Mouse (Mus musculus): ENCODE data around the gene Mcat. TPM values are rescaled to one million over a fixed set of nuclear protein-coding genes. Genes with fewer than 3 reads are reported as not detected.

Gene Mcat
- polyA plus RNA-seq, 1 experiment from 2014 or later: 33.4 TPM

GRCm38 (mm10) chr15:83553831-83554230, 9.8 kb downstream of the Mcat start:
- Histone ChIP-seq H3K27me3 (ENCODE audit: control insufficient read depth, insufficient read depth, low read length) (no peaks in the 10 kb centered on the region), H3K36me3 (ENCODE audit: control insufficient read depth, insufficient read depth, low read length) (peaks cover 37% of the 10 kb centered on the region), H3K9ac (ENCODE audit: low read length) (no peak overlapping the region), H3K4me1 (ENCODE audit: control insufficient read depth in 2 of 2, insufficient read depth in 2 of 2, low read length in 2 of 2) (peaks cover 0 to 6% of the 10 kb centered on the region in 2 experiments; a peak in 1 of 4 replicates), H3K27ac (replicated peaks in 1 of 2; ENCODE audit: control insufficient read depth in 1 of 2, insufficient read depth in 1 of 2, low read depth in 2 of 2, low read length in 2 of 2) (no peak overlapping the region), H3K9me3 (ENCODE audit: control insufficient read depth, low read length) (no peaks in the 10 kb centered on the region), H3K4me3 (ENCODE audit: control insufficient read depth in 1 of 2, insufficient read depth in 1 of 2, low read depth in 1 of 2, low read length in 2 of 2) (no peak overlapping the region), H3K4me2 (ENCODE audit: low read length) (no peak overlapping the region)
- no peak for ATAC-seq (ENCODE audit: insufficient number of reproducible peaks, insufficient read depth, low FRiP score, low read depth)

- H3K27ac ChIP-seq (replicated peaks in 1 of 2; ENCODE audit: control insufficient read depth in 1 of 2, insufficient read depth in 1 of 2, low read depth in 2 of 2, low read length in 2 of 2): no peak overlapping the region
- peaks cover 74% of the 10 kb centered on the region for H3K36me3 ChIP-seq (ENCODE audit: control insufficient read depth, insufficient read depth, low read length)
- 80% methylated on average over 2 of the region's 2 CpGs for WGBS
Observed at GRCm38 (mm10) chr15:83550137-83550536, 13.4 kb downstream of the Mcat start.

GRCm38 (mm10) chr15:83547144-83547543, 16.4 kb downstream of the Mcat start:
- H3K36me3 ChIP-seq (ENCODE audit: control insufficient read depth, insufficient read depth, low read length): peaks cover 100% of the 10 kb centered on the region
- H3K9ac ChIP-seq (ENCODE audit: low read length): no peak overlapping the region
- H3K4me1 ChIP-seq (ENCODE audit: control insufficient read depth in 2 of 2, insufficient read depth in 2 of 2, low read length in 2 of 2): no peaks in the 10 kb centered on the region
- no peak overlapping the region for H3K4me3 ChIP-seq (ENCODE audit: control insufficient read depth in 1 of 2, insufficient read depth in 1 of 2, low read depth in 1 of 2, low read length in 2 of 2)
- no peak overlapping the region for H3K27ac ChIP-seq (replicated peaks in 1 of 2; ENCODE audit: control insufficient read depth in 1 of 2, insufficient read depth in 1 of 2, low read depth in 2 of 2, low read length in 2 of 2)
- no peaks in the 10 kb centered on the region for H3K9me3 ChIP-seq (ENCODE audit: control insufficient read depth, low read length)
- no peak overlapping the region for H3K4me2 ChIP-seq (ENCODE audit: low read length)
- ATAC-seq (ENCODE audit: insufficient number of reproducible peaks, insufficient read depth, low FRiP score, low read depth): no peak
- WGBS: 85% methylated on average over 8 of the region's 8 CpGs
- no peaks in the 10 kb centered on the region for H3K27me3 ChIP-seq (ENCODE audit: control insufficient read depth, insufficient read depth, low read length)

More at GRCm38 (mm10) chr15:83550137-83550536, 13.4 kb downstream of the Mcat start:
- H3K4me3 ChIP-seq (ENCODE audit: control insufficient read depth in 1 of 2, insufficient read depth in 1 of 2, low read depth in 1 of 2, low read length in 2 of 2): no peak overlapping the region
- no peak overlapping the region for H3K4me2 ChIP-seq (ENCODE audit: low read length)
- peaks cover 0 to 6% of the 10 kb centered on the region in 2 experiments; a peak in 1 of 4 replicates for H3K4me1 ChIP-seq (ENCODE audit: control insufficient read depth in 2 of 2, insufficient read depth in 2 of 2, low read length in 2 of 2)
- H3K9me3 ChIP-seq (ENCODE audit: control insufficient read depth, low read length): no peaks in the 10 kb centered on the region
- no peak overlapping the region for H3K9ac ChIP-seq (ENCODE audit: low read length)
- no peaks in the 10 kb centered on the region for H3K27me3 ChIP-seq (ENCODE audit: control insufficient read depth, insufficient read depth, low read length)
- no peak for ATAC-seq (ENCODE audit: insufficient number of reproducible peaks, insufficient read depth, low FRiP score, low read depth)

GRCm38 (mm10) chr15:83546029-83546428, 17.6 kb downstream of the Mcat start:
- ATAC-seq (ENCODE audit: insufficient number of reproducible peaks, insufficient read depth, low FRiP score, low read depth): no peak; the same call in 1 of the 2 replicates
- Histone ChIP-seq H3K4me1 (ENCODE audit: control insufficient read depth in 2 of 2, insufficient read depth in 2 of 2, low read length in 2 of 2) (peaks cover 4 to 7% of the 10 kb centered on the region in 2 experiments; a peak in 3 of 4 replicates), H3K27ac (replicated peaks in 1 of 2; ENCODE audit: control insufficient read depth in 1 of 2, insufficient read depth in 1 of 2, low read depth in 2 of 2, low read length in 2 of 2) (no peak overlapping the region), H3K27me3 (ENCODE audit: control insufficient read depth, insufficient read depth, low read length) (no peaks in the 10 kb centered on the region), H3K9ac (ENCODE audit: low read length) (no peak overlapping the region), H3K36me3 (ENCODE audit: control insufficient read depth, insufficient read depth, low read length) (peaks cover 99% of the 10 kb centered on the region), H3K9me3 (ENCODE audit: control insufficient read depth, low read length) (no peaks in the 10 kb centered on the region), H3K4me2 (ENCODE audit: low read length) (no peak overlapping the region), H3K4me3 (ENCODE audit: control insufficient read depth in 1 of 2, insufficient read depth in 1 of 2, low read depth in 1 of 2, low read length in 2 of 2) (no peak overlapping the region)
- WGBS: 85% methylated on average over 7 of the region's 7 CpGs

GRCm38 (mm10) chr15:83541647-83542287, 21.8 kb downstream of the Mcat start:
- H3K9ac ChIP-seq (ENCODE audit: low read length): no peak overlapping the region; the same call in 1 of the 2 replicates
- peaks cover 26% of the 10 kb centered on the region in 2 experiments for H3K4me1 ChIP-seq (ENCODE audit: control insufficient read depth in 2 of 2, insufficient read depth in 2 of 2, low read length in 2 of 2)
- WGBS: 77% methylated on average over 9 of the region's 9 CpGs
- no peak overlapping the region for H3K4me3 ChIP-seq (ENCODE audit: control insufficient read depth in 1 of 2, insufficient read depth in 1 of 2, low read depth in 1 of 2, low read length in 2 of 2)
- no peaks in the 10 kb centered on the region for H3K9me3 ChIP-seq (ENCODE audit: control insufficient read depth, low read length)
- H3K27me3 ChIP-seq (ENCODE audit: control insufficient read depth, insufficient read depth, low read length): no peaks in the 10 kb centered on the region
- no peak overlapping the region for H3K4me2 ChIP-seq (ENCODE audit: low read length)
- H3K27ac ChIP-seq (replicated peaks in 1 of 2; ENCODE audit: control insufficient read depth in 1 of 2, insufficient read depth in 1 of 2, low read depth in 2 of 2, low read length in 2 of 2): 0 out of 4 replicates have a peak overlapping the region, but pooled peaks of 1 of the 2 experiments have one; percentile 14
- H3K36me3 ChIP-seq (ENCODE audit: control insufficient read depth, insufficient read depth, low read length): peaks cover 67% of the 10 kb centered on the region
- no peak for ATAC-seq (ENCODE audit: insufficient number of reproducible peaks, insufficient read depth, low FRiP score, low read depth)

- Histone ChIP-seq H3K36me3 (ENCODE audit: control insufficient read depth, insufficient read depth, low read length) (peaks cover 48% of the 10 kb centered on the region), H3K27me3 (ENCODE audit: control insufficient read depth, insufficient read depth, low read length) (no peaks in the 10 kb centered on the region), H3K4me2 (ENCODE audit: low read length) (peak overlapping the region; percentile 31), H3K9me3 (ENCODE audit: control insufficient read depth, low read length) (no peaks in the 10 kb centered on the region), H3K9ac (ENCODE audit: low read length) (peak overlapping the region; percentile 34; the same call in 1 of the 2 replicates), H3K4me3 (ENCODE audit: control insufficient read depth in 1 of 2, insufficient read depth in 1 of 2, low read depth in 1 of 2, low read length in 2 of 2) (no peak overlapping the region), H3K4me1 (ENCODE audit: control insufficient read depth in 2 of 2, insufficient read depth in 2 of 2, low read length in 2 of 2) (peaks cover 40 to 41% of the 10 kb centered on the region in 2 experiments), H3K27ac (replicated peaks in 1 of 2; ENCODE audit: control insufficient read depth in 1 of 2, insufficient read depth in 1 of 2, low read depth in 2 of 2, low read length in 2 of 2) (peak overlapping the region; percentile 66 to 91)
- WGBS: 20% methylated on average over 4 of the region's 4 CpGs
- peak; percentile 45 for ATAC-seq (ENCODE audit: insufficient number of reproducible peaks, insufficient read depth, low FRiP score, low read depth)
Observed at GRCm38 (mm10) chr15:83539905-83540304, 23.7 kb downstream of the Mcat start.

- Histone ChIP-seq H3K4me3 (ENCODE audit: control insufficient read depth in 1 of 2, insufficient read depth in 1 of 2, low read depth in 1 of 2, low read length in 2 of 2) (no peak overlapping the region), H3K27me3 (ENCODE audit: control insufficient read depth, insufficient read depth, low read length) (no peaks in the 10 kb centered on the region), H3K9ac (ENCODE audit: low read length) (no peak overlapping the region), H3K36me3 (ENCODE audit: control insufficient read depth, insufficient read depth, low read length) (peaks cover 42% of the 10 kb centered on the region), H3K27ac (replicated peaks in 1 of 2; ENCODE audit: control insufficient read depth in 1 of 2, insufficient read depth in 1 of 2, low read depth in 2 of 2, low read length in 2 of 2) (peak overlapping the region in 1 of 2 experiments; percentile 91; a peak in 2 of 4 replicates), H3K4me2 (ENCODE audit: low read length) (no peak overlapping the region), H3K4me1 (ENCODE audit: control insufficient read depth in 2 of 2, insufficient read depth in 2 of 2, low read length in 2 of 2) (peaks cover 43 to 51% of the 10 kb centered on the region in 2 experiments), H3K9me3 (ENCODE audit: control insufficient read depth, low read length) (no peaks in the 10 kb centered on the region)
- ATAC-seq (ENCODE audit: insufficient number of reproducible peaks, insufficient read depth, low FRiP score, low read depth): no peak
- WGBS: 93% methylated on average over 2 of the region's 2 CpGs
Observed at GRCm38 (mm10) chr15:83538855-83539254, 24.7 kb downstream of the Mcat start.

Data from heart, embryonic 14.5 days (tissue).